Comparison of ENCODE assay signal across 14 mouse cellular contexts in the genomic region with DNA sequence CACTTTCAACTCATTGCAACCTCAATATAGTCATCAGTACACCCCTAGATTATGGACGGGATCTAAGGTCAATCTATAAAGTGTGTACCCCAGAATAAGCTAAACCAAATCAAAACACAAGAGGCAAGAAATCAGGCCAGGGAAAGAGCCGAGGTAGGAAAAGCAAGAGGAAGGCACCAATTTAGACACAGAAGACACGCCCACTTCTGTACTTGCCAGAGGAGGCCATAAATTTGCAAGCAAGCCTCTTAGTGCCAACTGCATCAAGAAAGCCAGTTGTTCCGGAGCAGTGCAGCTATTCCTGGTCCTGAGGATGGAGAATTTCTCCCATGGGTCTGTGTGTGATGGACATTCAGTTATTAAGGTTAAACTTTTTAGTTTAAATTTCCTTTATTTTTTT.
"Had no signal": no experiment of that assay in that cellular context is flagged by ENCODE, and none has a peak within 500 bp of the region (broad histone marks: within the 10 kb centered on the region; RNA-seq: fewer than 3 reads in every experiment).

No protein-coding gene starts in this region.

- ATAC-seq: midbrain, embryonic 16.5 days had no signal

- H3K4me1 ChIP-seq: limb, embryonic 13.5 days; neural tube, embryonic 13.5 days had no signal

- H3K36me3 ChIP-seq: limb, embryonic 13.5 days; midbrain, embryonic 12.5 days; neural tube, embryonic 13.5 days had no signal

- DNase-seq: kidney, postnatal 10 days; kidney, postnatal 4 days; left cerebral cortex, postnatal 4 days; lung, adult 18-20 months; retina, postnatal 1 day; right cerebral cortex, postnatal 25 days; thymus, postnatal 4 days had no signal

- H3K4me3 ChIP-seq: layer of hippocampus, adult 2 months; limb, embryonic 13.5 days; midbrain, embryonic 12.5 days; neural tube, embryonic 13.5 days had no signal

- H3K27me3 ChIP-seq: limb, embryonic 13.5 days; midbrain, embryonic 12.5 days; neural tube, embryonic 13.5 days had no signal

- H3K9me3 ChIP-seq: limb, embryonic 13.5 days; midbrain, embryonic 12.5 days; neural tube, embryonic 13.5 days had no signal

- H3K9ac ChIP-seq: limb, embryonic 13.5 days; liver, embryonic 14.5 days; midbrain, embryonic 12.5 days; neural tube, embryonic 13.5 days had no signal

- H3K4me2 ChIP-seq: limb, embryonic 13.5 days; midbrain, embryonic 12.5 days; neural tube, embryonic 13.5 days had no signal

- H3K27ac ChIP-seq: layer of hippocampus, adult 2 months; limb, embryonic 13.5 days; liver, embryonic 14.5 days; midbrain, embryonic 12.5 days; neural tube, embryonic 13.5 days; stomach, postnatal 0 days had no signal
